Mouse (Mus musculus): ENCODE results near the gene Tspan18. TPM values are rescaled to one million over a fixed set of nuclear protein-coding genes. Genes with fewer than 3 reads are reported as not detected.

The Tspan18 gene
- total RNA-seq, 2 experiments from 2014 or later: 1.4 to 1.6 TPM

- no peak for DNase-seq (ENCODE audit: low spot score in 2 of 2)
Observed at GRCm38 (mm10) chr2:93188020-93188760, 146.1 kb downstream of the Tspan18 start.

- DNase-seq (ENCODE audit: low spot score in 2 of 2): peak; percentile 63 to 71
Observed at GRCm38 (mm10) chr2:93187323-93187996, 146.8 kb downstream of the Tspan18 start, which contains the start of gene Trp53i11. Gene Trp53i11 (plus strand): TSS chr2:93187548.

GRCm38 (mm10) chr2:93182859-93183258 lies 151.4 kb downstream of the Tspan18 start:
- DNase-seq (ENCODE audit: low spot score in 2 of 2): peak; percentile 54 to 59

- peak; percentile 60 to 78 for DNase-seq (ENCODE audit: low spot score in 2 of 2)
Observed at GRCm38 (mm10) chr2:93180077-93180844, 154.0 kb downstream of the Tspan18 start.

GRCm38 (mm10) chr2:93179603-93180002 lies 154.7 kb downstream of the Tspan18 start:
- DNase-seq (ENCODE audit: low spot score in 2 of 2): no peak

- no peak for DNase-seq (ENCODE audit: low spot score in 2 of 2)
Observed at GRCm38 (mm10) chr2:93178313-93178677, 156.0 kb downstream of the Tspan18 start.

GRCm38 (mm10) chr2:93177668-93178312 lies 156.5 kb downstream of the Tspan18 start:
- DNase-seq (ENCODE audit: low spot score in 2 of 2): no peak

GRCm38 (mm10) chr2:93176871-93177667 lies 157.2 kb downstream of the Tspan18 start:
- DNase-seq (ENCODE audit: low spot score in 2 of 2): no peak

GRCm38 (mm10) chr2:93176193-93176798 lies 158.0 kb downstream of the Tspan18 start:
- DNase-seq (ENCODE audit: low spot score in 2 of 2): no peak

GRCm38 (mm10) chr2:93175721-93176120 lies 158.6 kb downstream of the Tspan18 start:
- DNase-seq (ENCODE audit: low spot score in 2 of 2): no peak

GRCm38 (mm10) chr2:93175278-93175677 lies 159.0 kb downstream of the Tspan18 start:
- no peak for DNase-seq (ENCODE audit: low spot score in 2 of 2)

- DNase-seq (ENCODE audit: low spot score in 2 of 2): no peak
Observed at GRCm38 (mm10) chr2:93174159-93174558, 160.1 kb downstream of the Tspan18 start.

- DNase-seq (ENCODE audit: low spot score in 2 of 2): no peak
Observed at GRCm38 (mm10) chr2:93172460-93172859, 161.8 kb downstream of the Tspan18 start.

- DNase-seq (ENCODE audit: low spot score in 2 of 2): no peak
Observed at GRCm38 (mm10) chr2:93171929-93172328, 162.4 kb downstream of the Tspan18 start.

GRCm38 (mm10) chr2:93170845-93171200 lies 163.5 kb downstream of the Tspan18 start:
- DNase-seq (ENCODE audit: low spot score in 2 of 2): no peak

- peak in 1 of 2 experiments; percentile 40 for DNase-seq (ENCODE audit: low spot score in 2 of 2)
Observed at GRCm38 (mm10) chr2:93170156-93170844, 164.0 kb downstream of the Tspan18 start.

GRCm38 (mm10) chr2:93166734-93167406 lies 167.4 kb downstream of the Tspan18 start:
- peak in 1 of 2 experiments; percentile 21 for DNase-seq (ENCODE audit: low spot score in 2 of 2)

- no peak for DNase-seq (ENCODE audit: low spot score in 2 of 2)
Observed at GRCm38 (mm10) chr2:93166295-93166694, 168.0 kb downstream of the Tspan18 start.

Data from left cerebral cortex, adult 18-20 months (tissue).